Mouse (Mus musculus) T-cell, adult 2 months (primary cell): ENCODE results near the gene Hist1h3d.
A peak's percentile ranks its signal among the peaks of the same experiment; 100 is the strongest.
"Not testable (repeated sequence)": the region's sequence is repeated elsewhere in the genome, so short reads cannot be mapped to it uniquely, and the experiment has no call there.

Experiments
- DNase-seq: peaks from one replicate; pipeline ENCODE4 v3.0.0; 2022; ENCODE audit warnings: low spot score

The Hist1h3d gene

GRCm38 (mm10) chr13:23575271-23575851, at the start of gene Hist1h3d:
Gene Hist1h3d, plus strand, starts transcription at chr13:23575763.
- DNase-seq, result peak; percentile 27

DNA sequence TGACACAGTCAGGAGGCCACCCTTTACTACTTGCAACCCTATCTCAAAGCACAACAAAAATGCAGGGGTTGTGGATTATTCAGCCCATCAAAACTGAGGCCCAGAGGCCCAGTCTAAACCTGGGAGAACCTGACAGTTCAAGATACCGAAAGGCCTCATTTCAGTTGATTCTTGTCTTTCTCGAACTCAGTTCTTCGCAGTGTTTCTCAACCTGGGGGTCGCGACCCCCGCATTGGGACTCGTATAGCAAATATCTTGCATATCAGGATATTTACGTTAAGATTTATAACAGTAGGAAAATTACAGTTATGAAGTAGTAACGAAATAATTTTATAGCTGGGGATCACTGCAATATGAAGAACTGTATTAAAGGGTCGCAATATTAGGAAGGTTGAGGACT, 49.7 kb upstream of the Hist1h3d start:
- no peak for DNase-seq

GRCm38 (mm10) chr13:23526312-23526711, 49.3 kb upstream of the Hist1h3d start:
- peak; percentile 86 for DNase-seq

DNA sequence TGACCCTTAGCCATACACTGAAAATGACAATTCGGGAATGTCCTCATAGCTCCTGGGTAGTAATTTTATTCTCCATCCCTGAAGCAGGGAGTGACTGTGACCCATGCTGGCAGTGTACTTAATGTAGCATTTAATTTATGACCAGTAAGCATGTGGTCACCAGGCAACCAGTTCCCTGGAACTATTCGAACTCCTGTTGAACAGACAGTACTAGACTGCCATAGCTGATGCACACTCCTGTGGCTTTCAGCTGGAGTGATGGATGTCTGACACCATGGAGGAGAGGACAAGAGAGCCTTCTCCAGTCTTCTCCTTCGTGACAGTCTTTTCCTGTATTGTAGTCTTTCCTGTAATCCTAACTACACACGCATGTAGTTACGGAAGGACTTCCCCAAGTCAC, 46.6 kb upstream of the Hist1h3d start:
- DNase-seq, result no peak

DNA sequence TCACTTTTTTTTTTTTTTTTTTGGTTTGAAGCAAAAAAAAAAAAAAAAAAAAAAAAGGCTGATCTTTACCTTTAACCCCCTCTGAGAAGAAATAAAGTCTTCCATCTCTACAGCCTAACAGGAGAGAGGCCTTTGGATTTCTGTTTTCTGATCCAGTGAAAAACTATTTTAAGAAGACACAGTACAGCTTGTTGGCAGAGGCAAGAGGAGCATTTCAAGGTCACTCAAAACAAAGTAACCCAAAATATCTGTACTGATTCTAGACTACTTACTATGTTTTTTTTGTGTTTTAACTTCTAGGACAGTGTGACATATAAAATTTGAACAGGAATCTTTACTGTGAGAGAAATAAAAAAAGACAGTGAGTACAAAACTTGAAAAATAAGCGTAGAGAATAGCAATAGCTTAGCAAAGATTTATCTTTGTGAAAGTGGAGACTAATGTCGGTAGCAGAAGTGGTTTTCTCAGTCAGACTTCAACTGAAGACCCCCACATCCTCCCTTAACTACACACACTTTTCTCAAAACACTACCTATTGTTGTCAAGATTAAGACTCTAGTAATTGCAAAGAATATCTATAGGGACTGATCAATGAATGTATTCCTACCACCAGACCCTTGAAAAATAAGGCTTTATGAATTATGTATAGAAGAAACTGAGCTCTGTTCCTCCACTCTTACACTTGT, 45.9 kb upstream of the Hist1h3d start:
- DNase-seq, result no peak

- DNase-seq, result peak; percentile 77
Observed at GRCm38 (mm10) chr13:23530181-23530900, 45.2 kb upstream of the Hist1h3d start.

DNA sequence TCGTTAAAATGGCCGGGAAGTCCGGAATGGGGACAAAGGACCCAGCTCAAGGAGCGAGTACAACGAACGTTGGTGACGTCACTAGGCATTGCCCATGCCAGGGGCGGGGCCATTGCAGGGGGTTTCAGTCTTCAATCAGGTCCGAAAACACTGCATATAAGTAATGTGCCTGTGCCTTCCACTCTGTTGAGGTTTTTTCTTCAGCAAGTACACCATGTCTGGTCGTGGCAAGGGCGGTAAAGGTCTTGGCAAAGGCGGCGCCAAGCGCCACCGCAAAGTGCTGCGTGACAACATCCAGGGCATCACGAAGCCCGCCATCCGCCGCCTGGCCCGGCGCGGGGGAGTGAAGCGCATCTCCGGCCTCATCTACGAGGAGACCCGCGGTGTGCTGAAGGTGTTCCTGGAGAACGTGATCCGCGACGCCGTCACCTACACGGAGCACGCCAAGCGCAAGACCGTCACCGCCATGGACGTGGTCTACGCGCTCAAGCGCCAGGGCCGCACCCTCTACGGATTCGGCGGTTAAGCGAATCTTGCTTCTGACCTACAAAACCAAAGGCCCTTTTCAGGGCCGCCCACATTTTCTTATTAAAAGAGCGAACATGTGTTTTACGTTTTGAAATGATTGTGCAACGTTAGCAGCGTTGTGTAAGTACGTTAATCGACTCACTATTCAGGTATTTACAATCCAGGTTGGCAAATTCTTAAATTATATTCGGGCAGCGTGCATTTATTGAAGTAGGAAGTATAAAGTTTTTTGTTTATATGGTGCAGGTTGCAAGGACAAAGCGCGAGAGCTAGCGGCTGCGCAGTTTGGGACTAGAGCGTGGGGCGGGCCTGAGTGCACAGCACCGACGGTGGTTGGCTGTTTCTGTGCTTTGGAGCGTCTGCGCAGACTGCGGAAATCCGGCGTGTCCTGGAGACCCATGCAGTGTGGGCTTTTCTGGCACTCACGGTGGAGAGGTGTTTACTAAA, 44.4 kb upstream of the Hist1h3d start, which contains the start of gene Hist1h4h:
Gene Hist1h4h (plus strand): TSS at position 150 of the 975 bp plus-strand sequence.
- DNase-seq, result peak; percentile 94

DNA sequence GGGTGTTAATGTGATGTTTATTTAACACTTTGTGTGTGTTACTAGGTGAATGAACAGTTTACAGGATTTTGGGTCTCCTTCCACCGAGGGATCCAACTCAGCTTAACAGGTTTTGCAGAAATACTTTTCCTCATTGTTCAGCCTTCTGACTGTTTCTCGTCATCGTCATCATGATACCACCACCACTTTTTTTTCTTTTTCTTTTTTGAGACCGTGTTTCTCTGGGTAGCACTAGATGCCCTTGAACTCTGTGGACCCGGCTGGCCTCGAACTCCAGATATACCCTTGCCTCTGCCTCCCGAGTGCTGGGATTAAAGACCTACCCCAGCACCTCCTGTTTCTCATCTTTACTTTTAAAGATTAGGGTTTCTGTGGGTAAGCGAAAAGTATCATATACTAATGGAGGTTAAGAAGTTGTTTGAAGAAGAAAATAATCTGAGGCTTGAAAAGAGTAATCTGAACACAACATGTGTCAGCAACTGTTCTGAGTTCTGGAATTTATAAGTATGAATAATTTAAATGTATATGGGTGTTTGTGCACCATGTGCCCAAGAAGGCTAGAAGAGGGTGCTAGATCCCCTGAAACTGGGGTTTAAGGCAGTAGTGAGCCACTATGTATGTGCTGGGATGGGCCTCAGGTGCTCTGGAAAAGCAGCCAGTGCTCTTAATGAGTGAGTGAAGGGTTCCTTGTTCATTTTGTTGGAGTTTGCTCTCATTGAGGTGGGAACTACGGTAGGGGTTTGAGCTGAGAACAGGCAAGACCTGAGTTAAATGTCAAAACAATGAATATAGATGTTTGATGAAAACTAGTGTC, 43.1 kb upstream of the Hist1h3d start:
- no peak for DNase-seq

DNA sequence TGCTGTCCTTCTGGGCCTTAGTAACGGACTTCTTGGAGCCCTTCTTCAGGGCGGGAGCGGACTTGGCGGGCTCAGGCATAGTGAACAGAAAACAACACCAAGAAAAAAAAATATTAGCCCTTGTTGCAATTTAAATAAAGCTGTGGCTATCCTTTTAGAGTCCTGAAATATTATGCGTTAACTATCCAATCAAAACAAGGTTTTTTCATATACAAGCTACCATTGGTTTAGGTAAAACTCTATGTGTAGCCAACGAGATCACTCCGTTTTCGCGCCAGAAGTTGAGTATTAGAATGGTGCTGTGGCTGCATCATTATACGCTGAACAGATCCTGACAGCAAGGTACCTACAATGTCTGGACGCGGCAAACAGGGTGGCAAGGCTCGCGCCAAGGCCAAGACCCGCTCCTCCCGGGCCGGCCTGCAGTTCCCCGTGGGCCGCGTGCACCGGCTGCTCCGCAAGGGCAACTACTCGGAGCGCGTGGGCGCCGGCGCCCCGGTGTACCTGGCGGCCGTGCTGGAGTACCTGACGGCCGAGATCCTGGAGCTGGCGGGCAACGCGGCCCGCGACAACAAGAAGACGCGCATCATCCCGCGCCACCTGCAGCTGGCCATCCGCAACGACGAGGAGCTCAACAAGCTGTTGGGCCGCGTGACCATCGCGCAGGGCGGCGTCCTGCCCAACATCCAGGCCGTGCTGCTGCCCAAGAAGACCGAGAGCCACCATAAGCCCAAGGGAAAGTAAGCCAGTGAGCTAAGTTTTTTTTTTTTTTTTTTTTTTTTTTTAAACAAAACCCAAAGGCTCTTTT, 41.8 kb upstream of the Hist1h3d start, which contains the start of gene Hist1h2af:
Gene Hist1h2af (plus strand): TSS at position 347 of the 808 bp plus-strand sequence.
- peak; percentile 50 for DNase-seq

- DNase-seq, result no peak
Observed at GRCm38 (mm10) chr13:23534368-23535131, 41.0 kb upstream of the Hist1h3d start.

GRCm38 (mm10) chr13:23535137-23536075, 40.2 kb upstream of the Hist1h3d start, which contains the start of gene Hist1h3g:
Gene Hist1h3g, plus strand, starts transcription at chr13:23535422.
- peak; percentile 85 for DNase-seq

GRCm38 (mm10) chr13:23536076-23536822, 39.3 kb upstream of the Hist1h3d start:
- no peak for DNase-seq

GRCm38 (mm10) chr13:23537006-23537710, 38.4 kb upstream of the Hist1h3d start:
- DNase-seq, result no peak

GRCm38 (mm10) chr13:23538249-23538648, 37.3 kb upstream of the Hist1h3d start:
- DNase-seq, result no peak

GRCm38 (mm10) chr13:23539821-23540220, 35.7 kb upstream of the Hist1h3d start:
- DNase-seq, result not testable (repeated sequence)

DNA sequence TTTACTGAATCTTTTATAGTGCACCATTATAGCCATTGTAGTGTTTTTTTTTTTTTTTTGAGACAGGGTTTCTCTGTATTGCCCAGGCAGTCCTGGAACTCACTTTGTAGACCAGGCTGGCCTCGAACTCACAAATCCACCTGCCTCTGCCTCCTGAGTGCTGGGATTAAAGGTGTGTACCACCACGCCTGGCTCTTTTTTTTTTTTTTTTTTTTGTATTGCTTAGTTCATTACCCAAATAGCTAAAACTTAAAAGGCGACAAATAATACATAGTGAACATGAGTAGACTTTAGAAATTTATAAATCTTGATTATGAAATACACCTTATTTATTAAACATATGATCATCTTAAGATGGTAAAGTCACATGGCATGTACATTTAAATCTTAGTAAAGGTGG, 34.1 kb upstream of the Hist1h3d start:
- no peak for DNase-seq
